Mouse (Mus musculus) megakaryocyte, embryonic 14.5 days (primary cell): Measurements from ENCODE around the gene Cenps. TPM values are rescaled to one million over a fixed set of nuclear protein-coding genes. Genes with fewer than 3 reads are reported as not detected.
A peak's percentile ranks its signal among the peaks of the same experiment; 100 is the strongest.

Source experiments
- H3K27me3 ChIP-seq: replicated peaks from 2 replicates; pipeline ENCODE3; 2012; ENCODE audit warnings: inconsistent platforms
- H3K36me3 ChIP-seq: replicated peaks from 2 replicates; pipeline ENCODE3; 2012; ENCODE audit warnings: low read length, inconsistent platforms, mixed read lengths
- H3K4me1 ChIP-seq: 2 replicates; pipeline ENCODE4 v1.6.1; 2012; ENCODE audit warnings: inconsistent platforms
- H3K4me3 ChIP-seq: replicated peaks from 2 replicates; pipeline ENCODE3; 2012; ENCODE audit warnings: moderate library complexity, mild to moderate bottlenecking, inconsistent platforms
- H3K9me3 ChIP-seq: 2 replicates; pipeline ENCODE4 v1.6.1; 2012; ENCODE audit warnings: inconsistent platforms
- FLI1 ChIP-seq: IDR thresholded peaks from 2 replicates; pipeline ENCODE4 v1.6.1; 2012; ENCODE audit warnings: low read length, inconsistent platforms, mixed read lengths
- GATA1 ChIP-seq: IDR thresholded peaks from 3 replicates; pipeline ENCODE4 v1.6.1; 2012; ENCODE audit warnings: mixed read lengths, low read length, inconsistent platforms, borderline replicate concordance
- polyA plus RNA-seq: library from polyadenylated mRNA; stranded (reverse); fragments of >175 nt; gene quantifications from 2 replicates; pipeline ENCODE4 v1.2.3, GENCODE M21; 2012; ENCODE audit warnings: low replicate concordance; ENCODE audit not compliant: insufficient read depth

The Cenps gene
- polyA plus RNA-seq, 1 experiment: 7.5 TPM

DNA sequence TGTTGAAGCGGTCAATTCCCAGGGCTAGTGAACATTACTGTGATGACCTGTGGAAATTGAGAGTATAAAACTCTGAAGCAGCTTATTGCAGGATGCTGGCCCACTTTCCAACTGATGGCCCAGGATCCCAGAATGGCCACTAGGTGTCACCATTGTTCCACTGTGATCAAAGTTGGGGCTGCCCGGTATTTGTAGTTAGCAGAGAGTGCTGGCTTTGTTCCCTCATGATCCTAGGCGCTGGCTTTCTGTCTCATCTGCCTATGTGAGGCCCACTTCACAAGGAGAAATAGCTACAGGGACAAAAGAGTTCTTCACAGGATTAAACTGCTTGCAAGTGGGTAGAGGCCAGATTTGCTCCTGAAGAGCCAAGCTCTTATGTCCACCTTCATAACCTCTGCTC is 7.0 kb upstream of the Cenps start:
- peaks cover 6% of the 10 kb centered on the region for H3K36me3 ChIP-seq
- H3K4me3 ChIP-seq: no peak overlapping the region
- TF ChIP-seq GATA1: no peak
- no peaks in the 10 kb centered on the region for H3K9me3 ChIP-seq
- H3K27me3 ChIP-seq: peaks cover 19% of the 10 kb centered on the region
- peaks cover 29% of the 10 kb centered on the region for H3K4me1 ChIP-seq

- H3K4me3 ChIP-seq: no peak overlapping the region
- no peaks in the 10 kb centered on the region for H3K36me3 ChIP-seq
- TF ChIP-seq FLI1 (no peak), GATA1 (no peak)
- H3K9me3 ChIP-seq: no peaks in the 10 kb centered on the region
- H3K27me3 ChIP-seq: peaks cover 19% of the 10 kb centered on the region
- peaks cover 26% of the 10 kb centered on the region for H3K4me1 ChIP-seq
Measured at GRCm38 (mm10) chr4:149143594-149143993, 6.2 kb upstream of the Cenps start.

GRCm38 (mm10) chr4:149138515-149138914 is 1.1 kb upstream of the Cenps start:
- no peaks in the 10 kb centered on the region for H3K9me3 ChIP-seq
- peaks cover 10% of the 10 kb centered on the region for H3K4me1 ChIP-seq
- no peak overlapping the region for H3K4me3 ChIP-seq
- peaks cover 9% of the 10 kb centered on the region for H3K27me3 ChIP-seq
- no peak for TF ChIP-seq FLI1
- TF ChIP-seq GATA1: no peak
- no peaks in the 10 kb centered on the region for H3K36me3 ChIP-seq

DNA sequence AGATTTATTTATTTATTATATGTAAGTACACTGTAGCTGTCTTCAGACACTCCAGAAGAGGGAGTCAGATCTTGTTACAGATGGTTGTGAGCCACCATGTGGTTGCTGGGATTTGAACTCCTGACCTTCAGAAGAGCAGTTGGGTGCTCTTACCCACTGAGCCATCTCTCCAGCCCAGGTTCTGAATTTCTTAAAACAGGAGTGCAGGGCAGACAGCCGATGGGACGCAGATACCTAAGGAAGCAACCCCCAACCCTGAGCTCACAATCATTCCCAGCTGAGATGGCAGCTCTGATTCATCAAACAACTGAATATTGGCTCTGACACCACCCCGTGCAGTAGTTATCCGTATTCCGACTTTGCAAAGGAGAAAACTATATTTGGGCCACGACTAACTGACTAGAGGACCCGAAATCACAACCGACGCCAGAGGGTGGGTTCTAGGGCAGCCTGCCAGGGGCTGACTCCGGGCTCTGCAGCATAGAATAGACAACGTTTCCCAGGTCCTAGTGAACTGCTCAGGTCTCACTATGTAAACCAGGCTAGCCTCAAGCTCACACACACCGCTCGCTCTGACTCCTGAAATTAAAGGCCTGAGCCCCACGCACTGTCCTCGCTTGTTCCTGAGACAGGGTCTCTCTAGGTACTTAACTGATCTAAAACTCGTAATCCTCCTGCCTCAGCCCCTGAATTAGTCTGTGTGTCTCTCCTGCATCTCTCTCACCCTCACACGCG is 1.1 kb downstream of the Cenps start:
- peak overlapping the region; percentile 98 for H3K4me3 ChIP-seq
- no peak for TF ChIP-seq GATA1
- TF ChIP-seq FLI1: no peak
- H3K4me1 ChIP-seq: peaks cover 15% of the 10 kb centered on the region
- H3K36me3 ChIP-seq: peaks cover 8% of the 10 kb centered on the region
- H3K27me3 ChIP-seq: peaks cover 5% of the 10 kb centered on the region
- H3K9me3 ChIP-seq: no peaks in the 10 kb centered on the region

- H3K9me3 ChIP-seq: no peaks in the 10 kb centered on the region
- peaks cover 15% of the 10 kb centered on the region for H3K4me1 ChIP-seq
- no peak overlapping the region for H3K4me3 ChIP-seq
- TF ChIP-seq GATA1 (no peak), FLI1 (no peak)
- H3K27me3 ChIP-seq: no peaks in the 10 kb centered on the region
- peaks cover 28% of the 10 kb centered on the region for H3K36me3 ChIP-seq
Measured at GRCm38 (mm10) chr4:149133395-149133794, 4.0 kb downstream of the Cenps start.

DNA sequence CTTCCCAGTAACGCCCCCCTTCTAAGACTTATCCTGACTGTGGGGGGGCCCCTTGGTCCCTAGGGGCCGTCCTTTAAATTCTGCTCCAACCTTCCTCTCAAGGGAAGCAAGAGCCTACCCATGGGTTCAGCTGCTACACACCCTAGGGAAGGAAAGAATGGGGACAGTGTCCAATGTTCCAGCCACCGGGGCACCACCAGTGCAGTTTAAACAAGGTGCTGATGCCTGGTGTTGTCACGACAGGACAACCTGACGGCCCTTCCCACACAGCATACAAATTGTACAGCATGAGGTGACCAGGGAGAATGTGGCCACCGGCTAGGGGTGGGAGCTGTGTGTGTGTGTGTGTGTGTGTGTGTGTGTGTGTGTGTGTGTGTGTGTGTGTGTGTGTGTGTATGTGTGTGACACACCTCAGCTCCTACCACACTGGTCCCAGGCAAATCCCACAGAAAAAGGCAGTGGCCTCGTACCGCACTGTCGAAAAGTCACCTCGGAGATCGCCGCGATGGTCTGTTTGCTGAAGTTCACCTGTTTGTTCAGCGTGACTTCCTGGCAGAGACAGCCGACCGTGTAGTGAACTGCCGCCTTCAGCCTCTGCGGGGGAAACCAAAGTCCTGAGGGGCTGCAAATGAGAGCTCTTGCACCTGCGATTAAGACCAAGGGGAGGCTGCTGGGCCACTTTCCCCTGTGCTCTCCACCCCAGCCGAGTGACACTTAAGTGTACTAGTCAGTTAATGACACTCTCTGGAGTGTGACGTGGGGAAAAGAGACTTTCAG is 5.5 kb downstream of the Cenps start:
- H3K27me3 ChIP-seq: no peaks in the 10 kb centered on the region
- peak overlapping the region; percentile 23 for H3K4me3 ChIP-seq
- H3K9me3 ChIP-seq: no peaks in the 10 kb centered on the region
- peaks cover 33% of the 10 kb centered on the region for H3K36me3 ChIP-seq
- no peak for TF ChIP-seq FLI1
- no peak for TF ChIP-seq GATA1
- peaks cover 16% of the 10 kb centered on the region for H3K4me1 ChIP-seq

DNA sequence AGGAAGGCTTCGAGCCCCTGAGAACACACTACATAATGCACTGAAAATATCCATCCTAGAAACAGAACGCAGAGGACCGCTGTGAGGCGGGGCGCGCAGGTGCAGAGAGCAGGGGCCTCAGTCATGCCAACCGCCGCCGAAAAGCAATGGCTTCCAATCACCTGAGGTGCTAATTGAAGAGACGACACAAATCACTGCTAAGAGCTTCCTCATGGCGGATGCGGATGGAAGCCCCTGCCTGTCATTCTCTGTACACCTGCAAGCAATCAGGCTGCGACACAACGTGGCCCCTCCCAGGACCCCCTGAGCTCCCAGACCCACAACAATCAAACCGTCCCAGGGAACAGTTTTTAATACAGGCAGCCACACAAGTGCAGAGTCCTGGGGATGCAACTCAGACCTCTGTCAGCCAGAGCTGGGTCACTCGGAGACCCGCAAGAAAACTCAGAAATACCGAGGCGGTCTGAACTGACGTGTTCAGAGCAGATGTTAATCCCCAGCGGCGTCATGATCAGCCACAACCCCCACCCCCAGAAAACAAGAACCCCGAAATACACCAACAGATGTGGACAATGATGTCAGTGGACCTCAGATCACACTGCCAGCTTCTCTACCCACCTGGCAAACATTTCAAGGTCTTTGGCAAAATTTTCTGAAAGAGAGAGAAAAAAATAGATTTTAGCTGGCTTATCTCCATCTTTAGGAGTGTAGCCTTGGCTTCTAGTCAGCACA is 6.2 kb downstream of the Cenps start:
- Histone ChIP-seq H3K9me3 (no peaks in the 10 kb centered on the region), H3K4me1 (peaks cover 16% of the 10 kb centered on the region), H3K4me3 (no peak overlapping the region), H3K36me3 (peaks cover 41% of the 10 kb centered on the region), H3K27me3 (no peaks in the 10 kb centered on the region)
- TF ChIP-seq FLI1 (no peak), GATA1 (no peak)

GRCm38 (mm10) chr4:149128467-149128866 is 9.0 kb downstream of the Cenps start:
- H3K36me3 ChIP-seq: peaks cover 44% of the 10 kb centered on the region
- H3K9me3 ChIP-seq: no peaks in the 10 kb centered on the region
- H3K27me3 ChIP-seq: no peaks in the 10 kb centered on the region
- peaks cover 21% of the 10 kb centered on the region for H3K4me1 ChIP-seq
- no peak overlapping the region for H3K4me3 ChIP-seq
- no peak for TF ChIP-seq FLI1
- TF ChIP-seq GATA1: no peak

DNA sequence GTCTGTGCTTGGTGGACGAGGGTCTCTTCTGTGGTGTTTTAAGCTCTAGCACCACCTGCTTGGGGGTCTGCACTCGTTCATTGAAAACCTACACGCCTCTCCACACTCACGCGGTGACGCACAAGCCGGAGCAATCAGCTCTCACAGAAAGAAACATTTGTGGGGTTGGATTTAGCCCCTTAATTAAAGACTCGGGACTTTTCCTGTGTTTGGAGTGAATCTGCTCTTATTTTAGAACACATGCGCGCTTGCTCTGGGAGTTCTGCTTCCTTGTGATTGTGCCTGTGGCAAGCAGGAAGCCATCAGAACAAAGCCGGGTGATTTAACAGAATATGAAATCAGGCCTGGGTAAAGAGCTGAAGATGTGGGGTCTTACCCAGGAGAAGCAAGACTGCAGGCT is 10.8 kb downstream of the Cenps start, which contains the start of gene Cort:
TSS of gene Cort (minus strand) at position 101 of the 400 bp plus-strand sequence.
- H3K27me3 ChIP-seq: no peaks in the 10 kb centered on the region
- TF ChIP-seq GATA1 (no peak), FLI1 (no peak)
- H3K4me3 ChIP-seq: no peak within 1 kb of the TSS
- peaks cover 50% of the 10 kb centered on the region for H3K36me3 ChIP-seq
- H3K4me1 ChIP-seq: peaks cover 16% of the 10 kb centered on the region
- H3K9me3 ChIP-seq: no peaks in the 10 kb centered on the region
